Mouse (Mus musculus) hindbrain, embryonic 13.5 days (tissue): ENCODE measurements around the gene Ndufb6. TPM values are rescaled to one million over a fixed set of nuclear protein-coding genes. Genes with fewer than 3 reads are reported as not detected.
"Not testable (repeated sequence)": the region's sequence is repeated elsewhere in the genome, so short reads cannot be mapped to it uniquely, and the experiment has no call there.

Source experiments
- ATAC-seq: fragments of 200-750 bp; cut with Nextera tagmentation; 2 replicates; pipeline ENCODE4 v1.8.0; 2017; ENCODE audit warnings: moderate TSS enrichment; ENCODE audit not compliant: low FRiP score
- H3K27ac ChIP-seq: fragments of 300-500 bp; sonication (generic); 2 replicates; pipeline ENCODE4 v1.5.1; 2015; ENCODE audit warnings: inconsistent platforms, mild to moderate bottlenecking, moderate library complexity
- H3K27me3 ChIP-seq: fragments of 300-500 bp; sonication (generic); 2 replicates; pipeline ENCODE4 v1.6.1; 2015; ENCODE audit warnings: mild to moderate bottlenecking, inconsistent platforms
- H3K36me3 ChIP-seq: fragments of 300-500 bp; sonication (generic); 2 replicates; pipeline ENCODE4 v1.6.1; 2015; ENCODE audit warnings: mild to moderate bottlenecking, inconsistent platforms
- H3K4me1 ChIP-seq: fragments of 300-500 bp; sonication (generic); replicated peaks from 2 replicates; pipeline ENCODE4 v1.6.1; 2015; ENCODE audit warnings: inconsistent platforms
- H3K4me2 ChIP-seq: fragments of 300-500 bp; sonication (generic); 2 replicates; pipeline ENCODE4 v1.6.1; 2015; ENCODE audit warnings: inconsistent platforms, mild to moderate bottlenecking, moderate library complexity
- H3K4me3 ChIP-seq: fragments of 300-500 bp; sonication (generic); 2 replicates; pipeline ENCODE4 v1.5.1; 2015; ENCODE audit warnings: mild to moderate bottlenecking, inconsistent platforms
- H3K9ac ChIP-seq: fragments of 300-500 bp; sonication (generic); 2 replicates; pipeline ENCODE4 v1.6.1; 2015; ENCODE audit warnings: mild to moderate bottlenecking, inconsistent platforms
- H3K9me3 ChIP-seq: fragments of 300-500 bp; sonication (generic); 2 replicates; pipeline ENCODE4 v1.6.1; 2016; ENCODE audit warnings: inconsistent platforms
- WGBS: fragments of 180-500 bp; shearing (Covaris S2); methylation state at CpG from one replicate; pipeline ENCODE4 v1.1.7; 2015; 5-methylcytosine and 5-hydroxymethylcytosine counted together
- polyA plus RNA-seq: library from polyadenylated mRNA; unstranded; fragments of >200 nt; fragmentation: Nextera tagmentation; extraction: Ambion mirVana; gene quantifications from 2 replicates; pipeline ENCODE4 v1.2.1, GENCODE M21; 2015

The Ndufb6 gene
- polyA plus RNA-seq = 313 and 323 TPM in 2 replicates

DNA sequence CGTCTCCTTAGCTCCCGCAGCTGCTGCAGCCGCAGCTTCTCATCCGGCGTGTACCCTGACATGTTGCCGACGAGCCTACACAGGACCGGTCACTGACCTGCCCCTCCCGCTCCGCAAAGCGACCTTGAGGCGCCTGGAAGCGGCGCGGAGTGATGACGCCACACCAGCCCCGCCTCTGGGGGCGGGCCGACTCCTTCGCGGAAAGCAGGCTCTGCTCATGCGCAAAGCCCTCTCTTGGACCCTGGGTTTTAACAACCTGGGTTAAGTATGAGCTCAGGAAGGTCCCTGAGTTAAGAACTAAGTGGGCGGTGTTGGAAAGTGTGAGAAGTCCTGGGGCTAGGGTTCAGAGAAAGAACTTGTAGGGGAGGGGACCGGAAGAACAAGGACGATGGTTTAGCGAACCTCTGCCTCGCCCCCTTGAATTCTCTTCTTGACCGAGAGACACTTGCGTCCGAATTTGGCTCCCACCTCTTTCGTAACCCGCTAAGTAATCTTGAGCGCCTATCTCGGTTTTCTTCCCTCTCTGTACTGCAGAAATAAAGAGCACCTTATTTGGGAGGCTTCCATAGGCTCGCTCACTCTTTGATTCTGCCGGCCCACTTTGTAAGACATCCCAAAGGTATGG lies at the start of gene Ndufb6:
TSS of gene Ndufb6 (minus strand) at position 146 of the 625 bp plus-strand sequence.
- ATAC-seq = peak; percentile 94
- Histone ChIP-seq H3K27me3 (no peaks in the 10 kb centered on the region), H3K4me3 (peak within 1 kb of the TSS; percentile 93), H3K36me3 (peaks cover 19% of the 10 kb centered on the region), H3K27ac (peak within 1 kb of the TSS; percentile 78), H3K9ac (peak within 1 kb of the TSS; percentile 92), H3K4me1 (peaks cover 13% of the 10 kb centered on the region), H3K9me3 (no peaks in the 10 kb centered on the region), H3K4me2 (peak within 1 kb of the TSS; percentile 97)
- under 1% methylated on average over 36 of the region's 36 CpGs for WGBS

GRCm38 (mm10) chr4:40327161-40327560 lies 47.9 kb upstream of the Ndufb6 start:
- Histone ChIP-seq H3K4me1 (no peaks in the 10 kb centered on the region; the same call in 1 of the 2 replicates), H3K36me3 (no peaks in the 10 kb centered on the region), H3K27ac (no peak overlapping the region), H3K4me2 (no peak overlapping the region), H3K9me3 (no peaks in the 10 kb centered on the region), H3K27me3 (no peaks in the 10 kb centered on the region), H3K9ac (no peak overlapping the region), H3K4me3 (no peak overlapping the region)
- no peak for ATAC-seq
- WGBS = 94% methylated on average over 3 of the region's 3 CpGs

GRCm38 (mm10) chr4:40324620-40325019 lies 45.4 kb upstream of the Ndufb6 start:
- H3K27me3 ChIP-seq = no peaks in the 10 kb centered on the region
- WGBS = 88% methylated on average over 7 of the region's 7 CpGs
- ATAC-seq = no peak

GRCm38 (mm10) chr4:40317404-40317803 lies 38.2 kb upstream of the Ndufb6 start:
- Histone ChIP-seq H3K4me2 (no peak overlapping the region), H3K4me1 (no peaks in the 10 kb centered on the region; the same call in 1 of the 2 replicates), H3K36me3 (no peaks in the 10 kb centered on the region), H3K27me3 (no peaks in the 10 kb centered on the region), H3K4me3 (no peak overlapping the region), H3K9me3 (no peaks in the 10 kb centered on the region), H3K27ac (no peak overlapping the region), H3K9ac (no peak overlapping the region)
- WGBS = 79% methylated on average over 3 of the region's 3 CpGs
- ATAC-seq = no peak

More at GRCm38 (mm10) chr4:40324620-40325019, 45.4 kb upstream of the Ndufb6 start:
- Histone ChIP-seq H3K9ac (no peak overlapping the region), H3K36me3 (no peaks in the 10 kb centered on the region), H3K27ac (no peak overlapping the region), H3K4me1 (no peaks in the 10 kb centered on the region; the same call in 1 of the 2 replicates), H3K4me3 (no peak overlapping the region), H3K9me3 (no peaks in the 10 kb centered on the region), H3K4me2 (no peak overlapping the region)

DNA sequence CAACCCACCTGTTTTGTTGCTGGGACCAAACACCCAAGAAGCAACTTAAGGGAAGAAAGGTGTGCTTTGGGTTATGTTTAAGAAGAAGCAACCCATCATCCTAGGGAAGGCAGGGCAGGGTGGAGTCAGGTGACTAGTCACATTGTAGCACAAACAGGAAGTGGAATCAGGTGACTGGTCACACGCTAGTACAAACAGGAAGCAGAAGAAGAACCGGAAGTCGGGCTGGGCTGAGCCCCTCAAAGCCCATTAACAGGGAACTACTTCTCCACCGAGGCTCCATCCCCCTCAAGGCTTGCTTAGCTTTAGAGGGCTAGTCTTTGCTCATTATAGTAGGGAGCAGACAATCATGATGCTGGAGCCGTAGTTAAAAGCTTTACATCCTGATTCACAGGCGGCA lies 33.8 kb upstream of the Ndufb6 start:
- Histone ChIP-seq H3K4me2 (no peak overlapping the region), H3K9me3 (no peaks in the 10 kb centered on the region), H3K27ac (no peak overlapping the region), H3K9ac (no peak overlapping the region), H3K4me3 (no peak overlapping the region), H3K36me3 (no peaks in the 10 kb centered on the region), H3K27me3 (no peaks in the 10 kb centered on the region), H3K4me1 (peaks cover 5% of the 10 kb centered on the region; the same call in 1 of the 2 replicates)
- ATAC-seq = no peak
- 86% methylated on average over 6 of the region's 6 CpGs for WGBS

DNA sequence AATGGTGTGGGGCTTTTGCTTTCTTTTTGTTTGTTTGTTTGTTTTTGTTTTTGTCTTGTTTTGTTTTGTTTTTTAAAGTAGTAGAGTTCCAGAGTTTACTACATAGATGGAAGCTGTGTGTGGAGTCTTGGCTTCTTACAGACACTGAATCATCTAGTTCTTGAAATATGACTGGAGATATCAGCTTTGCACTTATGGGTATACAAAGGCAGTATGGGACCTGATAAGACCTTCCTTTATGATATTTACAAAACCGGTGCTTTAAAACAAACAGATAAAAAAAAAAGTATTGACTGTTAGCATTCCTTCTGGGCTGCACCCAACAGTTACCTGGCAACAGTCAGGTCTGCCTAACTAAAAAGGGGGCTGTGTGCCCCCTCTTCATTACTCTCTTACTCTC lies 33.0 kb upstream of the Ndufb6 start:
- no peaks in the 10 kb centered on the region for H3K27me3 ChIP-seq
- no peak overlapping the region for H3K27ac ChIP-seq
- WGBS = 83% methylated on average over 1 of the region's 1 CpGs
- peaks cover 5% of the 10 kb centered on the region; the same call in 1 of the 2 replicates for H3K4me1 ChIP-seq
- no peaks in the 10 kb centered on the region for H3K36me3 ChIP-seq
- no peak for ATAC-seq
- H3K4me2 ChIP-seq = no peak overlapping the region
- no peak overlapping the region for H3K9ac ChIP-seq
- no peak overlapping the region for H3K4me3 ChIP-seq
- H3K9me3 ChIP-seq = no peaks in the 10 kb centered on the region

GRCm38 (mm10) chr4:40310796-40311383 lies 31.7 kb upstream of the Ndufb6 start:
- Histone ChIP-seq H3K4me3 (no peak overlapping the region), H3K9me3 (no peaks in the 10 kb centered on the region), H3K36me3 (no peaks in the 10 kb centered on the region), H3K4me1 (peaks cover 5% of the 10 kb centered on the region; the same call in 1 of the 2 replicates), H3K27me3 (no peaks in the 10 kb centered on the region), H3K4me2 (no peak overlapping the region), H3K27ac (no peak overlapping the region), H3K9ac (no peak overlapping the region)
- ATAC-seq = no peak
- 71% methylated on average over 11 of the region's 11 CpGs for WGBS

- H3K27me3 ChIP-seq = no peaks in the 10 kb centered on the region
- H3K4me3 ChIP-seq = no peak overlapping the region
- no peak overlapping the region for H3K4me2 ChIP-seq
- ATAC-seq = no peak
- no peaks in the 10 kb centered on the region for H3K9me3 ChIP-seq
- H3K4me1 ChIP-seq = peaks cover 5% of the 10 kb centered on the region; the same call in 1 of the 2 replicates
- no peak overlapping the region for H3K9ac ChIP-seq
- H3K36me3 ChIP-seq = no peaks in the 10 kb centered on the region
- H3K27ac ChIP-seq = no peak overlapping the region
Observed at GRCm38 (mm10) chr4:40309682-40310081, 30.5 kb upstream of the Ndufb6 start.

- Histone ChIP-seq H3K4me3 (no peak overlapping the region), H3K9ac (no peak overlapping the region), H3K27me3 (0 out of 2 replicates have a peak, but pooled peaks cover 6% of the 10 kb centered on the region), H3K36me3 (no peaks in the 10 kb centered on the region), H3K27ac (no peak overlapping the region), H3K9me3 (no peaks in the 10 kb centered on the region), H3K4me1 (no peaks in the 10 kb centered on the region), H3K4me2 (no peak overlapping the region)
- no peak for ATAC-seq
- WGBS = 87% methylated on average over 10 of the region's 10 CpGs
Observed at GRCm38 (mm10) chr4:40302445-40303125, 23.4 kb upstream of the Ndufb6 start.

- 14% methylated on average over 16 of the region's 16 CpGs for WGBS
- ATAC-seq = peak; percentile 81
- H3K4me1 ChIP-seq = no peaks in the 10 kb centered on the region
- H3K36me3 ChIP-seq = no peaks in the 10 kb centered on the region
- H3K9me3 ChIP-seq = no peaks in the 10 kb centered on the region
- no peak overlapping the region for H3K4me3 ChIP-seq
- peak overlapping the region; percentile 36 for H3K4me2 ChIP-seq
- 0 out of 2 replicates have a peak, but pooled peaks cover 6% of the 10 kb centered on the region for H3K27me3 ChIP-seq
- no peak overlapping the region for H3K27ac ChIP-seq
- H3K9ac ChIP-seq = no peak overlapping the region
Observed at GRCm38 (mm10) chr4:40301076-40301789, 22.0 kb upstream of the Ndufb6 start.

DNA sequence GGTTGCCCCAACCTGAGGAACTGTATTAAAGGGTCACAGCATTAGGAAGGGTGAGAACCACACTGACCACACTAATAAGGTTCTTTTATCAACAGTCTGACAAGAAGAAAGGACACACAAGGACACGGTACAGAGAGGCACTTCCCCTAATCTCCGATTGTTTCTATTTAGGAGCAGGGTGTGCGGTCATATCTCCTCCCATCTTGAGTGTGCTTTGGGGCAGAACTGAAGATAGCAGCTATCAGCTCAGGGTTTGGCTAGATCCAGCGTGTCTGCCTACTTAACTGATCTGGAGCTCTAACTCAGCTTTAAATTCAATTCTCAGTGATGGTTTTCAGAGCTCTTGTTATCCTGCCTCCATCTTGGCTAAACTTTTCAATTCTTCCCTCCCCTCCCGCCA lies 19.9 kb upstream of the Ndufb6 start:
- ATAC-seq = no peak
- Histone ChIP-seq H3K4me1 (no peaks in the 10 kb centered on the region), H3K9me3 (no peaks in the 10 kb centered on the region), H3K4me2 (no peak overlapping the region), H3K27me3 (0 out of 2 replicates have a peak, but pooled peaks cover 6% of the 10 kb centered on the region), H3K4me3 (no peak overlapping the region), H3K36me3 (no peaks in the 10 kb centered on the region), H3K9ac (no peak overlapping the region), H3K27ac (no peak overlapping the region)
- WGBS = 78% methylated on average over 5 of the region's 5 CpGs

DNA sequence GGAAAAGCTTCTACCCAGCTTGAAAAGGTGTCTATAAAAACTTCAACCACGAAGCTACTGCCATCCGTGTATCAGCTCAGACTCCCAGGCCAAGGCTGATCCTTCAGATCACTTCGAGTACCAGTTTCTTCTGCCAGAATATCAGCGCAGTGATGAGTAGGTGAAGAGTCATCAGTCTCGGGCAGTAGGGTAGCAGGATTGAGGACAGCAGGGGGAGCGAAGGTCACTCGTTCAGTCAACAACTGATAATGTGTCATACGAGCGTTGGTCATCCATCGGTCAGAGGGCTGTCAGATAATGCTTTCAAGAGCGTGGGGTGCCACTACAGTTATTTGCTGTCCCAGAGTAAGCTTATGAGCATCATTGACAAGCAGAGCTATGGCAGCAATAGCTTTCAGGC lies 12.3 kb upstream of the Ndufb6 start:
- ATAC-seq, H3K9ac ChIP-seq, H3K27me3 ChIP-seq: not testable (repeated sequence)

More for the DNA sequence above, 12.3 kb upstream of the Ndufb6 start:
- H3K36me3 ChIP-seq, H3K27ac ChIP-seq, H3K4me3 ChIP-seq, H3K4me2 ChIP-seq, H3K4me1 ChIP-seq, H3K9me3 ChIP-seq: not testable (repeated sequence)
- 92% methylated on average over 11 of the region's 11 CpGs for WGBS
